Mouse (Mus musculus): Measurements from ENCODE around the gene Gm10663.

DNA sequence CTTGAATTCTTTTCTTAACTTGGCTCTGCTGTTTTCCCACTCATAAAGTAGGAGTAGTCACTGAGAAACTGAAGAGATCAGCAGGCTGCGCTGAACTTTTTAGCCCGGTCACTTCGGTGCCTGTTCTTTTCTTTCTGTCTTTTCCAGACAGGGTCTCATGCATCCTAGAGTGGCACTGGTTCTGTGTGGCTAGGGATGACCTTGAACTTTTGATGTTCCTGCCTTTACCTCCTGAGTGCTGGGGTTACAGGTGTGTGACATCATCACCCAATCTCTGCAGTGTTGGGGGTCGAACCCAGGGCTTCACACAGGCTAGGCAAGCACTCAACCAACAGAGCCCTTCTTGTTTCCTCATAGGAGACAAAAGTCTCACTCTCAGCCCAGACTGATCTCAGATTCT is 18.1 kb upstream of the Gm10663 start:
- no peak for TF ChIP-seq GATA1 (IDR thresholded peaks at IDR 0.05; ENCODE audit: borderline replicate concordance, low read length)
- TF ChIP-seq FLI1 (IDR thresholded peaks at IDR 0.05; ENCODE audit: low read length): no peak

Data from megakaryocyte, embryonic 14.5 days (primary cell).